Mouse (Mus musculus): ENCODE measurements around the gene Capn11.

- TF ChIP-seq POLR2A (IDR thresholded peaks at IDR 0.05; ENCODE audit: control insufficient read depth, low read depth, low read length) (no peak), CTCF (IDR thresholded peaks at IDR 0.05; ENCODE audit: control insufficient read depth, insufficient read depth, insufficient replicate concordance, low read depth, low read length) (no peak)
Measured at GRCm38 (mm10) chr17:45664608-45665007, 5.5 kb upstream of the Capn11 start.
